Mouse (Mus musculus): Measurements from ENCODE around the gene Olfr47. TPM values are rescaled to one million over a fixed set of nuclear protein-coding genes. Genes with fewer than 3 reads are reported as not detected.

Gene Olfr47
- total RNA-seq, 2 experiments from 2014 or later, result not detected

Other genes starting within 250 kb of the Olfr47 start
- gene Olfr441, start 125.2 kb upstream of the Olfr47 start, total RNA-seq (2021), result not detected
- gene Olfr237-ps1, start 85.0 kb upstream of the Olfr47 start, total RNA-seq (2021), result not detected
- gene Olfr437, start 68.2 kb upstream of the Olfr47 start, total RNA-seq (2021), result not detected
- not detected for gene Olfr13, start 59.4 kb upstream of the Olfr47 start, total RNA-seq (2021)
- gene Olfr435, start 34.4 kb upstream of the Olfr47 start, total RNA-seq (2021), result not detected
- not detected for gene Olfr434, start 18.5 kb upstream of the Olfr47 start, total RNA-seq (2021)
- gene Arhgef5, start 34.1 kb downstream of the Olfr47 start, total RNA-seq (2021), result 1 to 10 TPM; 1.3 to 1.9 TPM
- not detected for gene Nobox, start 78.0 kb downstream of the Olfr47 start, total RNA-seq (2021)

Measured in layer of hippocampus, adult 18-20 months (tissue).